Mouse (Mus musculus): ENCODE data around the gene Creg1.

Creg1 gene

GRCm38 (mm10) chr1:165763635-165764372 is at the start of gene Creg1:
Gene Creg1 (plus strand): TSS chr1:165763746.
- in situ Hi-C loops (cut with MseI, MboI) = no loop called here

DNA sequence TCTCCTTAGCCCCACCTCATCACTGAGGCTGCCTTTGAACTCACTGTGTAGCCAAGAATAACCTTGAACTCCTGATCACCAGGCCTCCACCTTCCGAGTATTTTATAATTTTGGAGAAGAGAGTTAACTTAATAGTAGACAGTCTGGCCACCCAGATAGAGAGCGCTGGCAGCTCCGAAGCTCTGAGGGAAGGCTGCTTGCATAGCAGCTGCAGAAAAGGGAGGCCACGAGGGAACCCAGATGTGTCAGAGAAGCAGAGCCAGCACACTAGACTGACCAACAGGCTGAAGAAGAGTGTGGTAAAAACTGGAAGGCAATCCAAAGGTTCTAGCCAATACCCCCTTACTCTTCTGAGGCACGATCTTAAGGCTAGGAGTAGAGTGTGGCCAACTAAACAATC is 49.7 kb upstream of the Creg1 start:
- in situ Hi-C loops (cut with MseI, MboI) = no loop called here

GRCm38 (mm10) chr1:165716426-165716825 is 47.1 kb upstream of the Creg1 start:
- in situ Hi-C loops (cut with MseI, MboI) = no loop called here

DNA sequence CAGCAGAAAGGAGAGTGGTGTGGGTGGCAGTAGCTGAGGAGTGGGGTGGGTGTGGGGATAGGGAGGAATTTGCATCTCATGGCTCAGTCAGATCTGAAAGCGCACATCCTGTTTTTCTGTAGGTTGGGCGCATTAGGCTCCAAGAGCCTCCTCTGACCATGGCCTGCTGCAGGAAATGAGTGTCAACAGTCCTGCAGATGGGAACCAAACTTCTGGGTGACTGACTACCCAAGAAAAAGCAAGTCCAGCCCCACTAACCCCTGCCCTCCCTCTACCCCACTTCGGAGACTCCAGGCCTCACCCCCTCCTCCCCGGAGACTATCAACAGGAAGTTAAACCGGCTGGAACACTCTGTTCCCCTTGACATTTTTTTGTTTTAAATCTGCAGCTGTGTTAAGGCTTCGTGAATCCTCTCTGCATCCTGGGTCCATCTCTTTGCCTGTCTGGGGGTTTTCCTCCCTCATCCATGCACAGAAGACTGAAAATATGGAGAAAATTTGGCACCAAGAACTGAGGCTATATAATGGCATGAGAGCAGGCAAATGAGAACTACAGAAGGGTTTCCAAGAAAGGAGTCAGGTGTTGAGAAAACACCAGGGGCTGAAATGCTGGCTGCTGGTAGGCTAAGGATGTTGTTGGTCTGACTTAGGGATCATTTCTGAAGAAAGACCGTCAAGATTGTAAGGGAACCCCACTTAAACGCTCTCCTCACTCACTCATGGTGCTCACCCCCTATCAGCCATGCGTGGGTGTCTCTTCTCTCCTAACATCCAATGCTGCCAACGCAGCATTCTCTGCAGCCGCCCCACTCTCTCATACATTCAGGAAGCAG is 45.6 kb upstream of the Creg1 start:
- in situ Hi-C loops (cut with MseI, MboI) = no loop called here

DNA sequence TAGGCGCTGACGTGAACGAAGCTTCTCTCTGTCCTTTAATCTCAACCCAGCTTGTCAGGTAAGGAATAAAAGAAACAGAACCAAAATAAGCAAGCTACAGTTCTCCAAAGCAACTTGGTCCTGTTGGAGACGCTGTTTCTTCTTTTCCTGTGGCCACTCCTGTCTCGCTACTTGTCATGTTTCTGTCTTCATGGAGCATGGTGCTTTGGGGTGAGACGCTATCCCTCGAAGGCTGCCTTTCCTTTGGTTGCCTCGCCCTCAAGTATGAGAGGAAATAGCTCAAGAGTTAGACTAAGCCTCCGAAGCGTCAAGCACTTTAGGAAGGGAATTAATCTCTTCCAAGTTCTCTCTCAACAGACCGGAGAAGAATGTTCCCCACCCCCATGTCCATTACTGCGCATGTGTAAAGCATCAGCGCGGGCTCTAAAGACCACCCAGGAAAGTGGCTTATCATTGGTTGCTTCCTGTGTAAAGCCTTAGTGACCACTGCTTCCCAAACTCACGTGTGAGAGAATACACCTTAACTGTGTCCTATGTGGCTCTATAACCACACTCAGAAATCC is 44.9 kb upstream of the Creg1 start:
- in situ Hi-C loops (cut with MseI, MboI) = no loop called here

GRCm38 (mm10) chr1:165722531-165723123 is 40.9 kb upstream of the Creg1 start:
- in situ Hi-C loops (cut with MseI, MboI) = no loop called here

DNA sequence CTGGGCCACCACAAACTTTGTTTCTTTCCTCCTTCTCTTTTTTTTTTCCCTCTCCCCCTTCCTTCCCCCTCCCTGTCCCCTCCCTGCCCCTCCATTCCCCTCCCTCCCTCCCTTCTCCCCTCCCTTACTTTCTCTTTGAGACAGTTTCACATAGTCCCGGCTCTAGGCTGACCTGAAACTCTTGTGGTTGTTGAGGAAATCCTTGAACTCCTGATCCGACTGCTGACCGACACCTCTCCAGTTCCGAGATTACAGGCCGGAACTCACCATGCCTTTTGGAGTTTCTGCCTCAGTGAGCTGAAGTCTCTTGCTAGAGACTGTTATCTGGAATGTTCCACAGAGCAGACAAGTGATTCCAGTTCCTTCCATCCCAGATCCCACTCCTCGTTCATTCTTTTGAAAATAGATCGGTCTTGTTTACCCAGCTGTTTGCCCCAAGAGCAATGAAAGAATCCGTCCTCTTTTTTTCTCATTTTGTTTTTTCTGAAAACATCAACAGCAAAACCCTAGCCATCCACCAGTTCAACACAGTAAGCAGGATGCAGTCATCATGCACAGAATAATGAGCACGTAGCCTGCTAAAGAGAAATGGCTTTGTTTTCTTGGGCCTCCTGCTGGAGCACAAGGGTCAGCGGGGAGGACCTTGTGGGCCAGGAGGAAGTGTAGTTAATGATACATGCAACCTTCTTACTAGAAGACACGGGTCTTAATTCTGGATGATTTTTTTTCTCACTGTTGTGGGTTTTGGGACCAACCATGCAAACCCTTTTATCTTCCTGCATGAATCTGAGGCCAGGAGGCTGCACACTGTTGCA is 39.1 kb upstream of the Creg1 start:
- in situ Hi-C loops (cut with MseI, MboI) = no loop called here

- in situ Hi-C loops (cut with MseI, MboI) = no loop called here
Observed at GRCm38 (mm10) chr1:165725039-165725644, 38.4 kb upstream of the Creg1 start.

- in situ Hi-C loops (cut with MseI, MboI) = no loop called here
Observed at GRCm38 (mm10) chr1:165726986-165727385, 36.6 kb upstream of the Creg1 start.

DNA sequence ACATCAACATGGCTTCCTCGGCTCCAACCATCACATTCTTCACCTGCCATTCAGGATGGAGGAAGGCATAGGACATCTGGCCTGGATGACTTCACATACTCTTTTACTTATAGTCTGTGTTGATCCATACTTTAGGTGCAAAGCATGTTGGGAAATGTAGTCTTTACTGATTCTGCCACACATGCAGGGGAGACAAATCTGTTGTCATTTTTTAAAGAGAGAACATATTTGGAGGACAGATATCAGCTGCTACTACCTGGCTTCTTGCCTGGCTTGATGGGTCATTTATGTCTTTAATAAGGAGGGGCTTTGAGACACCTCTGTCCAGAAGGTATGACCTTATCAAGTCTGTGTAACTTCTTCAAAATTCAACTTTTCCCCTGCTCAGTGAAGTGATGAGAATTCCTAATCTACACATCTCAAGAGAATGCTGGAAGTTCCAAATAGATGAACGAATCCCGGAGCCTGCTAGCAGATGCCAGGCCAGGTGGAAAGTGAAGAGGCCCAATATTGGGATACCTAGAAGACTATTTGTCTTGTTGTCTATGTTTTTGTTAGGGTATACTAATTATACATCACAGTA is 35.4 kb upstream of the Creg1 start:
- in situ Hi-C loops (cut with MseI, MboI) = no loop called here

DNA sequence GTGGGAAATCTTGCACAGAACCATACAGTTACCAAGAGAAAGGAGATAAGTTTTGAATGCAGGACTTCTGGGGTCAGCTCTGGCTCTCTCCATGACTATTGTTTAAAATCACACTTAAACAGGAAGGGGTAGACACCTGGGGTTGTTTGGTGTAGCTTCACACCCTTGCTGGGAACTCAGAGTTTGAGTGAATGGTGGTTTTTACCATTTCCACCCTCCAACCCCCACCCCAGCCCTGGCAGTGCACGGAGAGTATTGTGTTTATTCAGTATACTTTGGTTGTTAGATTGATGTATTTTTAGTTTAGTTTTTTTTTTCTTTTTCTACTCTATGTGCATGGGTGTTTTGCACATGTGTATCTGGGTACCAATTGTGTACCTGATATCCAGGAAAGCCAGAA is 33.4 kb upstream of the Creg1 start:
- in situ Hi-C loops (cut with MseI, MboI) = loop anchor here (10.0 kb wide), 1 partner anchor 145 kb away; no protein-coding TSS in a partner anchor

DNA sequence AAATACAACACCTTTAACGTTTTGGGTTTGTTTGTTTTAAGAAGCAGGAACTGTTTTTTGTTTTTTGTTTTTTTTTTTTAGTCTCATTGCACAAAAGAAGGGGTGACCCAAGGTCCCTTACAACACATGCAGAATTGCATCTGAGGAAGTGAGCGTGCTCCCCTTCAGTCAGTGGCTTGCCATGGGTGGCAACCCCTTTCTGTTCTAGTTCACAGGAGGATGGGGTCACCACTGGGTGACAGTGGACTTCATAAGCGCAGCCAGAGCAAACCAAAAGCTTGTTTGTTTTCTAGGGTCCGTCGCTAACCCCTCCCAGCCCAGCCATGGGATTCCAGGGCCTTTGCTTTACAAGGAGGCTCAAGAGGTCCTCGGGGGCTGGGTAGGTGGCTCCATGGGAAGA is 32.0 kb upstream of the Creg1 start:
- in situ Hi-C loops (cut with MseI, MboI) = loop anchor here (10.0 kb wide), 1 partner anchor 147 kb away; no protein-coding TSS in a partner anchor

- in situ Hi-C loops (cut with MseI, MboI) = loop anchor here (5.0 to 10.0 kb wide), 2 partner anchors 73 to 150 kb away; no protein-coding TSS in a partner anchor
Observed at GRCm38 (mm10) chr1:165734840-165735239, 28.7 kb upstream of the Creg1 start.

- in situ Hi-C loops (cut with MseI, MboI) = loop anchor here (5.0 to 10.0 kb wide), 2 partner anchors 74 to 151 kb away; no protein-coding TSS in a partner anchor
Observed at GRCm38 (mm10) chr1:165735826-165736818, 27.4 kb upstream of the Creg1 start.

GRCm38 (mm10) chr1:165737451-165737850 is 26.1 kb upstream of the Creg1 start:
- in situ Hi-C loops (cut with MseI, MboI) = loop anchor here (5.0 to 10.0 kb wide), 2 partner anchors 75 to 153 kb away; no protein-coding TSS in a partner anchor

DNA sequence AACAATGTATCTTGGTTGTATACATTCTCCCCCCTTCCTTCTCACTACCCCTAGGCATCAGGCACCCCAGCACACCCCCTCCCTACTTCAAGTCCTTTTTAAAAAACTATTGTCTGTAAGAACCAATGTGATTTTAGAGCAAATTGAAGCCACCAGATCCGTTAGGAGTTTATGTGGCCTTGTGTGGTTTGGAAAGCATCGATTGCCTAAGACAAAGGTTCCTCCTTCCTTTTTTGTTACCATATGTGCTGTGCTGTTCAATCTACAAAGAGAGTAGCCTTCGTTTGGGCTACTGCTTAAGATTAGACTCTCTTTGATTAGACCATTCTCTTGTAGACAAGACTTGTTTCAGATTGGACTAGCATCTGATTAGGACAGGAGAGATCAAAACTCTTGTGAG is 25.7 kb upstream of the Creg1 start:
- in situ Hi-C loops (cut with MseI, MboI) = loop anchor here (5.0 to 10.0 kb wide), 2 partner anchors 76 to 153 kb away; no protein-coding TSS in a partner anchor

- in situ Hi-C loops (cut with MseI, MboI) = loop anchor here (5.0 to 10.0 kb wide), 2 partner anchors 77 to 154 kb away; no protein-coding TSS in a partner anchor
Observed at GRCm38 (mm10) chr1:165738985-165739384, 24.6 kb upstream of the Creg1 start.

- in situ Hi-C loops (cut with MseI, MboI) = no loop called here
Observed at GRCm38 (mm10) chr1:165741989-165742388, 21.6 kb upstream of the Creg1 start.

- in situ Hi-C loops (cut with MseI, MboI) = no loop called here
Observed at GRCm38 (mm10) chr1:165748053-165748452, 15.5 kb upstream of the Creg1 start.
